Mouse (Mus musculus) midbrain, embryonic 16.5 days (tissue): Measurements from ENCODE around the gene Gpx3. TPM values are rescaled to one million over a fixed set of nuclear protein-coding genes. Genes with fewer than 3 reads are reported as not detected.
A peak's percentile ranks its signal among the peaks of the same experiment; 100 is the strongest.

ENCODE experiments used
- ATAC-seq: fragments of 200-750 bp; cut with Nextera tagmentation; 2 replicates; pipeline ENCODE4 v1.8.0; 2017; ENCODE audit warnings: moderate TSS enrichment
- H3K27ac ChIP-seq: fragments of 300-500 bp; sonication (generic); 2 replicates; pipeline ENCODE4 v1.5.1; 2014; ENCODE audit warnings: mild to moderate bottlenecking, low read length, mixed read lengths
- H3K27me3 ChIP-seq: fragments of 300-500 bp; sonication (generic); 2 replicates; pipeline ENCODE4 v1.6.1; 2014; ENCODE audit warnings: low read depth, low read length, mixed read lengths; ENCODE audit not compliant: control insufficient read depth, insufficient read depth
- H3K36me3 ChIP-seq: fragments of 300-500 bp; sonication (generic); 2 replicates; pipeline ENCODE4 v1.6.1; 2014; ENCODE audit warnings: mild to moderate bottlenecking, low read length, moderate library complexity, mixed read lengths; ENCODE audit not compliant: control insufficient read depth, insufficient read depth
- H3K4me1 ChIP-seq: fragments of 300-500 bp; sonication (generic); 2 replicates; pipeline ENCODE4 v1.6.1; 2014; ENCODE audit warnings: mild to moderate bottlenecking, low read length, mixed read lengths; ENCODE audit not compliant: control insufficient read depth, insufficient read depth
- H3K4me2 ChIP-seq: fragments of 300-500 bp; sonication (generic); 2 replicates; pipeline ENCODE4 v1.6.1; 2014; ENCODE audit warnings: mild to moderate bottlenecking, low read length, mixed read lengths
- H3K4me3 ChIP-seq: fragments of 300-500 bp; sonication (generic); 2 replicates; pipeline ENCODE4 v1.5.1; 2014; ENCODE audit warnings: low read depth, mild to moderate bottlenecking, low read length, moderate library complexity, mixed read lengths
- H3K9ac ChIP-seq: fragments of 300-500 bp; sonication (generic); 2 replicates; pipeline ENCODE4 v1.6.1; 2014; ENCODE audit warnings: low read depth, low read length, mixed read lengths
- H3K9me3 ChIP-seq: fragments of 300-500 bp; sonication (generic); replicated peaks from 2 replicates; pipeline ENCODE4 v1.6.1; 2014; ENCODE audit warnings: mild to moderate bottlenecking, low read length, mixed read lengths; ENCODE audit not compliant: control insufficient read depth, poor library complexity, severe bottlenecking
- WGBS: fragments of 180-500 bp; shearing (Covaris S2); extraction: QIAGEN DNeasy Blood & Tissue Kit; methylation state at CpG from one replicate; pipeline ENCODE4 v1.1.7; 2014; 5-methylcytosine and 5-hydroxymethylcytosine counted together
- polyA plus RNA-seq: library from polyadenylated mRNA; unstranded; fragments of >200 nt; fragmentation: Nextera tagmentation; extraction: Ambion mirVana; gene quantifications from 2 replicates; pipeline ENCODE4 v1.2.1, GENCODE M21; 2015

Gpx3 gene
- polyA plus RNA-seq, 1 experiment from 2014 or later: 40.5 TPM

GRCm38 (mm10) chr11:54866119-54867048 lies 35.9 kb upstream of the Gpx3 start, which contains the start of gene Hint1:
Gene Hint1 (plus strand): TSS chr11:54866383.
- ATAC-seq: peak; percentile 83
- peak within 1 kb of the TSS; percentile 98 for H3K9ac ChIP-seq
- peaks cover 36% of the 10 kb centered on the region for H3K4me1 ChIP-seq
- H3K4me2 ChIP-seq: peak within 1 kb of the TSS; percentile 80
- H3K27ac ChIP-seq: peak within 1 kb of the TSS; percentile 91
- WGBS: under 1% methylated on average over 86 of the region's 107 CpGs
- peaks cover 9% of the 10 kb centered on the region for H3K36me3 ChIP-seq
- no peaks in the 10 kb centered on the region for H3K9me3 ChIP-seq
- no peaks in the 10 kb centered on the region for H3K27me3 ChIP-seq
- H3K4me3 ChIP-seq: peak within 1 kb of the TSS; percentile 77

GRCm38 (mm10) chr11:54867049-54867385 lies 35.2 kb upstream of the Gpx3 start:
- peaks cover 36% of the 10 kb centered on the region for H3K4me1 ChIP-seq
- H3K9me3 ChIP-seq: no peaks in the 10 kb centered on the region
- peak overlapping the region; percentile 80 for H3K4me2 ChIP-seq
- WGBS: 3% methylated on average over 5 of the region's 5 CpGs
- H3K4me3 ChIP-seq: peak overlapping the region; percentile 77
- peak; percentile 39; the same call in 1 of the 2 replicates for ATAC-seq
- H3K27me3 ChIP-seq: no peaks in the 10 kb centered on the region
- peak overlapping the region; percentile 91 for H3K27ac ChIP-seq
- peaks cover 15% of the 10 kb centered on the region for H3K36me3 ChIP-seq
- peak overlapping the region; percentile 98 for H3K9ac ChIP-seq

- Histone ChIP-seq H3K27me3 (no peaks in the 10 kb centered on the region), H3K4me1 (peaks cover 32% of the 10 kb centered on the region), H3K4me3 (peak overlapping the region; percentile 77), H3K9ac (no peak overlapping the region), H3K36me3 (peaks cover 18% of the 10 kb centered on the region), H3K4me2 (peak overlapping the region; percentile 80), H3K27ac (no peak overlapping the region), H3K9me3 (no peaks in the 10 kb centered on the region)
- ATAC-seq: no peak
- WGBS: 94% methylated on average over 3 of the region's 3 CpGs
Measured at GRCm38 (mm10) chr11:54867903-54868434, 34.3 kb upstream of the Gpx3 start.

- Histone ChIP-seq H3K27ac (no peak overlapping the region), H3K9me3 (no peaks in the 10 kb centered on the region), H3K27me3 (no peaks in the 10 kb centered on the region), H3K4me2 (peak overlapping the region; percentile 28; the same call in 1 of the 2 replicates), H3K4me3 (no peak overlapping the region), H3K9ac (no peak overlapping the region), H3K4me1 (peaks cover 32% of the 10 kb centered on the region), H3K36me3 (peaks cover 19% of the 10 kb centered on the region)
- no peak for ATAC-seq
- 85% methylated on average over 2 of the region's 2 CpGs for WGBS
Measured at GRCm38 (mm10) chr11:54868445-54868844, 33.8 kb upstream of the Gpx3 start.

GRCm38 (mm10) chr11:54869318-54869717 lies 32.9 kb upstream of the Gpx3 start:
- Histone ChIP-seq H3K4me2 (no peak overlapping the region), H3K4me1 (peaks cover 32% of the 10 kb centered on the region), H3K9ac (no peak overlapping the region), H3K36me3 (peaks cover 25% of the 10 kb centered on the region), H3K4me3 (no peak overlapping the region), H3K27me3 (no peaks in the 10 kb centered on the region), H3K9me3 (no peaks in the 10 kb centered on the region), H3K27ac (no peak overlapping the region)
- WGBS: 86% methylated on average over 3 of the region's 3 CpGs
- ATAC-seq: no peak

- no peak overlapping the region for H3K4me3 ChIP-seq
- peaks cover 28% of the 10 kb centered on the region for H3K4me1 ChIP-seq
- no peaks in the 10 kb centered on the region for H3K9me3 ChIP-seq
- H3K27me3 ChIP-seq: no peaks in the 10 kb centered on the region
- H3K9ac ChIP-seq: no peak overlapping the region
- no peak overlapping the region for H3K4me2 ChIP-seq
- WGBS: 73% methylated on average over 7 of the region's 7 CpGs
- no peak for ATAC-seq
- H3K36me3 ChIP-seq: peaks cover 25% of the 10 kb centered on the region
- H3K27ac ChIP-seq: no peak overlapping the region
Measured at GRCm38 (mm10) chr11:54871831-54872537, 30.3 kb upstream of the Gpx3 start.

- H3K4me3 ChIP-seq: no peak overlapping the region
- ATAC-seq: no peak
- WGBS: 95% methylated on average over 5 of the region's 5 CpGs
Measured at GRCm38 (mm10) chr11:54876031-54876430, 26.2 kb upstream of the Gpx3 start.

GRCm38 (mm10) chr11:54878893-54879292 lies 23.4 kb upstream of the Gpx3 start:
- ATAC-seq: no peak

More at GRCm38 (mm10) chr11:54876031-54876430, 26.2 kb upstream of the Gpx3 start:
- H3K27me3 ChIP-seq: no peaks in the 10 kb centered on the region
- no peaks in the 10 kb centered on the region for H3K4me1 ChIP-seq
- H3K36me3 ChIP-seq: peaks cover 20% of the 10 kb centered on the region
- H3K4me2 ChIP-seq: no peak overlapping the region
- no peaks in the 10 kb centered on the region for H3K9me3 ChIP-seq
- no peak overlapping the region for H3K9ac ChIP-seq
- H3K27ac ChIP-seq: no peak overlapping the region

More at GRCm38 (mm10) chr11:54878893-54879292, 23.4 kb upstream of the Gpx3 start:
- no peak overlapping the region for H3K9ac ChIP-seq
- H3K9me3 ChIP-seq: no peaks in the 10 kb centered on the region
- H3K27me3 ChIP-seq: no peaks in the 10 kb centered on the region
- H3K36me3 ChIP-seq: peaks cover 3% of the 10 kb centered on the region
- no peak overlapping the region for H3K4me2 ChIP-seq
- no peaks in the 10 kb centered on the region for H3K4me1 ChIP-seq
- no peak overlapping the region for H3K4me3 ChIP-seq
- 85% methylated on average over 6 of the region's 6 CpGs for WGBS
- H3K27ac ChIP-seq: no peak overlapping the region
